Mouse (Mus musculus) adrenal gland, postnatal 10 days (tissue): Measurements from ENCODE around the gene Rcc1. TPM values are rescaled to one million over a fixed set of nuclear protein-coding genes. Genes with fewer than 3 reads are reported as not detected.

Experiments used
- DNase-seq: peaks from one replicate; pipeline ENCODE4 v3.0.0; 2021; ENCODE audit warnings: mixed read lengths
- long read RNA-seq, 2 experiments: library from polyadenylated mRNA; stranded (forward); transcript quantifications; one replicate each; pipeline ENCODE4 v2.0.0; 2021
- total RNA-seq, 2 experiments: library from RNA; stranded (reverse); gene quantifications; 2 replicates each; pipeline ENCODE4 v1.2.3; 2021

Rcc1 gene
- total RNA-seq: 10 to 100 TPM; 19.1 to 24.8 TPM
- long read RNA-seq, experiment 1, transcript Rcc1-202 (10 exons, 2,285 nt): major isoform, 14 of 27 reads
- long read RNA-seq, experiment 1, partial matches to known transcripts: 2 of 27 reads
- long read RNA-seq, experiment 1, other reads (novel, unspliced or antisense): 7 of 27 reads
- long read RNA-seq, experiment 2, transcript Rcc1-202 (10 exons, 2,285 nt): major isoform, 7 of 14 reads
- long read RNA-seq, experiment 2, partial matches to known transcripts: 2 of 14 reads
- long read RNA-seq, experiment 2, other reads (novel, unspliced or antisense): 4 of 14 reads

DNA sequence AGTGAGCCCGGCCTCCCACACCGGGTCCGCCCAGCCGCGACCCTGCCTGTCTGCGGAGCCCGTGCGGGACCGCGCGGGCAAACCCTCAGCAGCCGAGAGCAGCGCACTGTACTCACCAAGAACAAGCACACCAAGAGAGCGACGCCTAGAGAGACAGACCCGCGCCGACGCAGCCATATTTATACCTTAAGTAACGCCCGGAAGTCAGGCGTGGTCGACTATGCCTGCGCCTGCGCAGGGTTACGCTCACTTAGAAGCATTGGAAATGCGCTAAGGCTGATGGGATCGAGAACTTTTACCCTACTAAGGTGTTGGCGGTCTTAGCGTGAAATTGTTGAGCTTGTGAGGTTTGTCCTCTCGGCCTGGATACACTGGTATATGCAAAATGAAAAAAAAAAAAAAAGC lies at the start of gene Rcc1:
Gene Rcc1 (minus strand): TSS at position 125 of the 405 bp plus-strand sequence.
- peak; percentile 94 for DNase-seq

DNA sequence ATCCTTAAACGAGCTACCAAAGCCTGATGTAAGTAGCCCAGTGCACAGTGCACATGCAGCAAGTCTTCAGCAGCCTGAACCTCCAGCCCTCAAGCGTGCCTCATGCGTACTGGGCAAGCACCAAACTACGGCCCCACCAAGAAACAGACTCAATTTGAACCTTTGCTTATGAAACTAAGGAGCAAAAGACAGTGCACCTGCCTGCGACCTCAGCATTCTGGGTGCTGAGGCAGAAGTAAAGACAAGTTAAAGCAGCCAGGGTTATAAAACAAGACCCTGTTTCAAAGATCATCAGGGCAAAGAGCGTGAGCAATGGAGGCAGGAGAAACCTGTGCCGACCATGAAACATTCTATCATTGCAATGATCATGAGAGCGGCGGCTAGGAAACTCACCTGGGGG lies 47.6 kb upstream of the Rcc1 start:
- DNase-seq: no peak

DNA sequence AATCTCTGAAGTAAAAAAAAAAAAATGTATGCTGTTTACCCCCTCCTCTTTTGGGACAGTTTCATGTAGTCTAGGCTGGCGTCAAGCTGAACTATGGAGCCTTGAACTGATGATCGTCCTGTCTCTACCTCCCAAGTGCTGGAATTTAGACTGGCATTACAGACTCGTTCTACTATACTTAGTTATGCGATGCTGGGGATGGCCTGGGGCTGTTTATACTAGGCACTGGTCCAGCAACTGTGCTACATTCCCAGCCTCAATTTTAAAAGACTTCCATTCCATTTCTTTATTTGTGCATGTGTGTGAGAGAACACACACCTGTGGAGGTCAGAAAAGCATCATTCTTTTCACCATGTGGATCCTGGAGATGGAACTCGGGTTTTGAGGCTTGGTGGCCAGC lies 45.5 kb upstream of the Rcc1 start:
- DNase-seq: no peak

DNA sequence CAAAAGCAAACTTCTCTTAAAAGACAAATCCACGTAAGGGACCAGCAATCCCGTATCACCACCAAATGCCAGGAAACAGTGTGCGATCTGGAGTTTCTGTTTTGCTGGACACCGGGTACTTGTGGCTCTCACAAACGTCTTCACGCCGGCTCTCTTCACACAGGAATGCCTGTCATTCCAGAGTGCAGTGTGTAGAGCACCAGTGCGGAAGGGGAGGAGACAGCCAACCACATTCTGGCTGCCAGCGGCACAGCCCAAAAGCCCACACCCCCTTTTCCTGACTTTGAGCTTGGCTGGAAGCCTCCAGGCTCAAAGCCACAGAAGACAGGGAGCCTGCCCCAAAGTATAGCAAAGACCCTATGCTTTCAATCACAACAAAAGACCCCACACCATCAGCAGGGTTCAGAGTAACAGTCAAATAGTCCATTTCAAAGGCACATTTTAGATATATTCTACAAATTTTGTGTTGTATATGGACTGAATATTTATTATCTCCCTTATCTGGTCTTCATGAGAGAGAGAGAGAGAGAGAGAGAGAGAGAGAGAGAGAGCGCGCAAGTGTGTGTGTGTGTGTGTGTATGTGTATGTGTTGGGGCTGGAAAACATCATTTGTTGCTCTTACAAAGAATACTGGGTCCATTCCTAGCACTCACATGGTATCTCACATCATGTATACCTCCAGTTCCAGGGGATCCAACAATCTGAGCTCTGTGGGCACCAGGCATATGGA lies 44.8 kb upstream of the Rcc1 start:
- peak; percentile 86 for DNase-seq

DNA sequence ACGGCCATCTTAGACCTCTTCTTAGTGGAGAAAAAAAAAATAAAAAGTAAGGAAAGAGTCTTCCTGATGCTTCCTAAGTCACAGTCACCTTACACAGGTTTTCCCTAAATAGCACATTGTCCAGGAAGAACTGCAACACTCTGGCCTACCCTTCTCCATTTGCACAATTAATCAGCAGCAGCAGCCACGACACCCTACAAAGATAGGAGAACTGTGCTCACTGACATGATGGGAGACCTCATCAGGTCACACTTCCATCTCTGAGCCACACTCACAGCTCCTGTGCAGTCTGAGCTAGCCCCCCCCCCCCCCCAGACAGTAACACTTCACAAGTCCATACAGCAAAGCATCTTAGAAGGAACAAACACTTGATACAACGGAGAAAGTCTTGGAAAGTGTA lies 43.7 kb upstream of the Rcc1 start:
- DNase-seq: no peak

DNA sequence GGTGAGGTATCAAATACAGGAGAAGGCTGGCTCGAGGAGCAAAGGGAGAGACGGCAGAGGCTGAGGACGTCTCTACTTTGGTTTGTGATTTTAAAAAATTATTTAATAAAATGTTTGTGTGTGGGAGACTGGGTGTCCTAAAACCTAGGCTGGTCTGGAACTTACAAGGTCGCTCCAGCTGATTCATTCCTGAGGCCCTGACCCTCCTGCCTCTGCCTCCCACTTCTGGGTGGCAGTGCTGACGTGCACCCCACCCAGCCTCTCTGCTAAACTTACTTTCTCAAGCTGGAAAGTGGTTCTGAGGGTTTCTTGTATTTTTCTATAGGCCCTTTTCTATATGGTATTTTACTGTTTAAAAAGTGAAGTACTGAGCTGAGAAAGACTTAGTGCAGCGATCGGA lies 42.8 kb upstream of the Rcc1 start:
- DNase-seq: peak; percentile 35

DNA sequence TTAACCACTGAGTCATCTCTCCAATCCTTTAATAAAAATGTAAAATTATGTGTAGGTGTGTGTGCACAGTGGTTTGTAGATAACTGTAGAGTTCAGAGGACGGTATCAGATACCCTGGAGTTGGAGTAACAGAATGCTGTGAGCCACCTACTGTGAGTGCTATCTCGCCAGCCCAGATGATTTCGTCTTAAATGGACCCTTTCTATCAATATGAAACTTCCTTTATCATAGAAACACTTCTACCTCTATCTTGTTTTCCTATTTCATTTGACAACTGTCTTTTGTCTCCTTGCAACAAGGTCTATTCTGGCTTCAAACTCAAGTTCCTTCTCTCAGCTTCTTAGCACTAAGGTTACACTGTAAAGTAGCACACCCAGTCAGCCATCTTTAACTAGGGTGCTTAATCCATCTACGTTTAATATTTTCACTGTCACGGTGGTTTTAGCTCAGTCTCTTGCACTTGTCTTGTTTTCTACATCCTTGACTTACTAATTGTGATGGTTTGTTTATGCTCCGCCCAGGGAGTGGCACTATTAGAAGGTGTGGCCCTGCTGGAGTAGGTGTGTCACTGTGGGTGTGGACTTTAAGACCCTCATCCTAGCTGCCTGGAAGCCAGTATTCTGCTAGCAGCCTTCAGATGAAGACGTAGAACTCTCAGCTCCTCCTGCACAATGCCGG lies 37.8 kb upstream of the Rcc1 start:
- no peak for DNase-seq

DNA sequence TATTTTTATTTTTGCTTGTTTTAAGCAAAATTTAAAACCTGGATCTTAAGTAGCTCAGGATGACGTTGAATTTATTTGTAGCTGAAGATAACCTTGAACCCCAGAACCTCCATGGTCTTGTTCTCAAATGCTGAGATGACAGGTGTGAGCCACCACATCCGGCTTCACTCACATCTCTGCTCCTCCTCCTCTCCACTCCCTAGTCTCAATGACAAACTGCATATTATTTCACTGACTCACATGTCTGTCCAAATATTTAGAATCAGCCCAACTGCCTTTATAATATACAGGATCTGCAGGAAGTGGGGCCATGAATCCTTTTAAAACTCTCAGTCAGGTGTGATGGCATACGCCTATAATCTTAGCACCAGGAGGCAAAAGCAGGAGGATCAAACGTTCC lies 35.9 kb upstream of the Rcc1 start:
- no peak for DNase-seq

DNA sequence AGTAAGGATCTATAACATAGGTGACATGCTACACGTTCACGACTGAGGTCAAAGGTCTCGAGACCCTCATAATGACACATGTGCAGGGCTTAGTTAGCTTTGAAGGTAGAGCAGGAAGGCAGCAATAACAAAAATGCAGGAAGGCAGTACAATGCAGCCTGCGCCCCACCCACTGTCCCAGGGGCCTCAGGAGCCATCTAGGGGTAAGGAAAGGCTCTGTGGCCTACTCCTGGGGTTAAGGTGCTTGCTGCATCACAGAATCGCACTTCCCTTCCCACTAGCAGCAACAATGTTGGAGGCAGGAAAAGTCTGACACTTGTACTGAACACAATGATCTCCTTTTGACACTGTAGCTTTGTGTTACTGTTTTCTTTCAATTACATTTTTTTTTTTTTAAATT lies 34.2 kb upstream of the Rcc1 start:
- DNase-seq: peak; percentile 22

DNA sequence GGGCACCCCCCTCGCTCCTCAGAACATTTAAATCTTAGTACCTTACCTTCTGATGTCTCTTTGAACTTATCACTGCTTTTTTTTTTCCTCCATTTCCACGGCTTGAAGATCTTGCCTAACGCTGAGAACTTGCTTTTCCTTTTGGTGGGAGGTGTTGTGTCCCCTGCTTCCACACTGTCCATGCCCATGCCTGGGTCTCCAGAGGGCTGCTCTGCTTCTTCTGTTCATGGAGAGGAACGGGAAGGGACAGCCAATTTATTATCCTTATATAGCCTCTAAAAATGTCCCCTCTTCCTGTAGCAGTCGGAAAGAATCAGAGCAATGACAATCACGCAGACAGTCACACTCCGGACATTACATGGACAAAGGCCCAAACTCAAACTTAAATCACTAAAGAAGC lies 33.4 kb upstream of the Rcc1 start:
- no peak for DNase-seq

DNA sequence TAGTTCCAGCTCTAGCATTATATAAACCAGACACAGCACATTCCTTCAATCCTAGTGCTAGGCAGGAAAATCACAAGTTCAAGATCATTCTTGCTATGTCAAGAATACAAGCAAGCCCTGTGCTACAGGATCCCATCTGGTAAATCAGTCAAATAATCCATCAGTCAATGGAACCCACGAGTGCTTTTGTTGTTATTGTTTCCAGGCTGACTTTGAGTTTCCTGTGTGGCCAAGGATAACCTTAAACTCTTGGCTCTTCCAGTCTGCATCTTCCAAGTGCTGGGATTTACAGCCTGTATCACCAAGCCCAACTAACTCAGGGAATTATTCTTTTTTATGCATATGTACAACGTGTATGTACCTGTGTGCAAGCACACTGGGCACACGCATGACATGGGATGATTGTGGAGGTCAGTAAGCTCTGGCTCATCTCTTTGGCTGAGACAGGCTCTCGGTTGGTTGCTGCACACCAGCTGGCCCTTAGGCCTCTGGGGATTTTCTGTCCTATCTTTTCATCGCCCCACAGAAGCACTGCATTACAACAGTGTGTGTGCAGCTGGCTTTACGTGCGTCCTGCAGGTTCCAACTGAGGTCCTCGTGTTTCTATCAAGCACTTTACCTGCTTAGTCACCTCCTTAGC lies 32.5 kb upstream of the Rcc1 start:
- DNase-seq: no peak

DNA sequence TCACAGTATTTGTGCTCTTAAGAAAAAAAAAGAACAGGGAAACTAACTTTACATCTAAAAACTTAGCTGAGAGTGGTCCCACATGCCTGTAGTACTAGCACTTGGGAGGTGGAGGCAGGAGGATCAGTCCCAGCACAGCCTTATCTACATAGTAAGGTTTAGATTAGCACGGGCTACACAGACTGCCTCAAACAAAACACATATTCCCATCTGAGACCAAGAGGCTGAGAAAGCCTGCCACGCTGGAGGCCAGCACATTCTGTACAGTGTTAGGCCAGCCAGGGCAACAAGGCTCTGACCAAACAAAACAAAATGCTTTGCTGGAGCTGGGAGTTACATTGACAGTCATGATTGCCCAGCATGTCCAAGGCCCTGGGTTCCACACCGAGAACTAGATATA lies 30.1 kb upstream of the Rcc1 start:
- no peak for DNase-seq

DNA sequence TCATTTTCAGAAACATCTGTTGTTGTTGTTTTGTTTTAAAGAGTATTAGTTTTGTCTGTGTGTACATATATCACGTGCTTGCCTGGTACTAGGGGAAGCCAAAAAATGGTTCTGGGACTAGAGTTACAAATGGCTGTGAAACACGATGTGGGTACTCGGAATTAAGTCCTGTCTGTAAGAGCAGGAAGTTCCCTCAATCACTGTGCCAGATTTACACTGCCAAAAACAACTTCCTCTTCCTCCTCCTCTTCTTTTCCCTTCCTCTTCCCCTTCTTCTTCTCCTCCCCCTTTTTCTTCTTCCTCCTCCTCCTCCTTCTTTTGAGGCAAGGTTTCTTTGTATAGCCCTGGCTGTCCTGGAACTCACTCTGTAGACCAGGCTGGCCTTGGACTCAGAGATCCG lies 28.9 kb upstream of the Rcc1 start:
- DNase-seq: no peak

DNA sequence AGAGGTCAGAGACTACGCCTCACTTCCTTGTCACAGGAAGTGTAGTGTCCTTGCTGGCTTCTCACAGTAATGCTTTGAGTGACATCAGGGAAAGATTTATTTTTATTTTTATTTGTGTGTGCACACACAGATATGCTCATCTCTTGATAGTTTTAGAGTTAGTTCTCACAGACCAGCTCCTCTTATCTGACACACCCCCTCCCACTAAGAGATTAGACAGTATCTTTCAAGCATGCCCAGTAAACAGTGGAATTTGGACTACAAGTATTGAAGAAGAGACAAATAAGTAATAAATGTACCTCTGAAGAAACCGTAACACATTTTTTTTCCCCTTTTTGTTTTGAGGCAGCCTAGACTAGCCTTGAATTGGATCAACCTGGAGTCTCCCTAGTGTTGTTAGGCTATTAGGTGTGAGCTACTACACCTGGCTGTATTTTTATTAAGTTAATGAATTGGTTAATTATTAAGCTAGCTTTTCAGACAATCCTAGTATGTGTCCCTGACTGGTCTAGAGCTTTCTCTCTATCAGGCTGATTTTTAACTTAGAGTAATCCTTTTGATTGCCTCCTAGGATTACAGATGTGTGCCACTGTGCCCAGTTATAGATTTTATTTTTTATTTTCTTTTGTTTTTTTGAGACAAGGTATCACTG lies 27.7 kb upstream of the Rcc1 start:
- DNase-seq: no peak

DNA sequence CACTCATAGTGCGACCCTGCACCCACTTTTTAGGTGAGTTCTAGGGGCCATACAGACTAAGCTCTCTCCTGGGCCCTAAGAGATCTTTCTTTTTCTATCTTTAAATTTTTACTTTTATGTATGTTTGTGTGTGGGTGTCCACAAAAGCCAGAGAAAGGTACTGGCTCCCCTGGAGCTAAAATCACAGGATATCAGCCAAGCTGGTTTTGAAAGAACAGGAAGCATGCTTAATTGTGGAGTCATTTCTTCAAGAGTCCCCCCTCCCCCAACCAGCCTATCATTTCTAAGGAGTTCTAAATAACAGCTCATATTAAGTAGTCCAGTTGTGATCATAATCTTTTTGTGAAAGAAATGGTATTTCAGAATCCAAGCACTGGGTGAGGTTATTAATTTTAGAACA lies 20.4 kb upstream of the Rcc1 start:
- no peak for DNase-seq

DNA sequence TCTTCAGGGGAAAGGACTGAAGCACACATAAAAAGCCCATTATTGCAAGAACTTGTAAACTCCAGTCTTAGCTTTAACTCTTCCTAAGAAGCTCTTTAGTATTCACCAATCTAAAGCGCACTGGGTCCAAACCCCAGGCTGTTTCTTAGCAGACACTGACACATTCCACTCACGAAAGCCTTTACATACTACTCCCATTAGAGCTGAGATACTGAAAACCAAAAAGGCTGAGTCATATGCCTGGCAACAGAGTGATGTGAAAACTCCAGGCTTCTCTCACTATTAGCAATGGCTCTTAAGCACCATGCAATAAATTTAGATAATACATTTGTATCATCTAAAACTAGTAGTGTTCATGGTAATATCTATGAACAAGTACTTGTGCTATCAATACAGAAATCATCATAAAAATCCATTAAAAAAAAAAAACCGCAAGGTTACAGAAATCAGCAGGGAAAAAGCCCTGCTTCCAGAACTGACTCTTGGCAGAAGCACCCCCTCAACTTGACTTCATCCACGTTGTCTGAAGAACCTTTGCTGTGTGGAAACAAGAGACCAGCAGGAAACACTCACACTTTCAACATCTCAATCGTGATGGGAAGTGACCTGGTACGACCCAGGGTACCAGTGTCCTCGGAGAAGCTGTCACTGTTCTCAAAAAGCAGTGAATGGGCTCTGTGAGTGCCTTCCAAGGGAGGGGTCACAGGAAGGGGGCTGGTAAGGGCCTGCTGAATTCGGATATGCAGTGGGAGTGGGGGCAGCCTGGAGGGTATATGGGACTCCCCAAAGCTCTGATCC lies 16.7 kb upstream of the Rcc1 start:
- no peak for DNase-seq

DNA sequence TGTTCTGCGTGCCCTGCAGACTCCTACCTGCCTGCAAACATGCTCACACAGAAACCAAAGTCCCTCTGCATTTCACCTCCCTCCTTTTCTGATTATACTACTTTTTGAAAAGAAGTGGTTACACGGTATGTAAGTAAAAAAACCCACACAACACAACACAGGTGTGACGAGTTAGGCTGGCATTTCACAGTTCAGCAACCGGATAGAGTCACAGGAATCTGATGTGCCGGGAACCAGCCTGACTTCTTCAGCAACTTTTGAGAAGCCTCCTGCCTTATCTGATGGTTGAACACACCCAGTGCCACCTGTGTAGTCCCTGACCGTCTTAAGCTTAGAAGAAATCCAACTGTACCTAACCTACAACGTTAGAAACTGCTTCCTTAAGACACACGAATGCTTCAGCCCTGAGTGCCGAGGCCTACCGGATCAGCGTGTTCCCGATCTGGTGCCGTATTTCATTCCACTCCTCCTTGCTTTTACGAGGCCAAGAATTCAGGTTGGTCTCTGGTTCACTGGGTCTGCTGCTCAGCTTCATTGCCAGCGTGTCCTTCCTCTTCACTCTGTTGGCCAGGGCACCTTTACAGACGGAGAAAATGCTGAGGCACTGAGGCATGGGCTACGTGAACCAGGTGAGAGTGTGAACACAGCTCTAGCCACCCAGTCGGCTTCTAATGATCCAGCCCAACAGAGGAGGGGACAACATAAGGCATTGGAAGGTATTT lies 14.2 kb upstream of the Rcc1 start:
- no peak for DNase-seq

DNA sequence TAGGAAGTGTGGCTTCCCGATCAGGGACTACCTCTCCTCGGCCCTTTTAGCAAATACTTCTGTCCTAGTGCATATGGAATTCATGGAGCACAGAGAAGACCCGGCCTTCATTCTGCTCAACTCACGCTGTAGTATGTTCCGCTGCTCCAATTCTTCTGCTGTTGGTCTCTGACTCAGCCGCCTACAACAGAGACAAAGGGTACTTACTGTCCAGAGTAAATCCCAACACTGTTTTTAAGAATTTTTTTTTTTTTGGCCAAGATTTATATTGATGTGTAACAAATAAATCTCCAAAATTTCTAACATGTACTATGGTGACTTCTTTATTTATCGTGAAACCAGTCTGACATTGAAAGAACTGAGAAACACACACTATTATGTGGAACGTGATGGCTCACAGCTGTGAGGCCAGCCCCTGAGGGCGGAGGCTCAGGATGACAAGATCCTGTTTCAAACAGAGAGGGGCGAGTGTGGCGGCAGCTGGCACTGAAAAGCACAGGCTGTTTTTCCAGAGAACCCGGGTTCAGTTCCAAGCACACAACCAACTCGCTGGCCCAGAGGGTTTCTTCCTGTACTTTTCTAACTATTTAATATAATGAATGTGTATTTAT lies 12.2 kb upstream of the Rcc1 start:
- no peak for DNase-seq

DNA sequence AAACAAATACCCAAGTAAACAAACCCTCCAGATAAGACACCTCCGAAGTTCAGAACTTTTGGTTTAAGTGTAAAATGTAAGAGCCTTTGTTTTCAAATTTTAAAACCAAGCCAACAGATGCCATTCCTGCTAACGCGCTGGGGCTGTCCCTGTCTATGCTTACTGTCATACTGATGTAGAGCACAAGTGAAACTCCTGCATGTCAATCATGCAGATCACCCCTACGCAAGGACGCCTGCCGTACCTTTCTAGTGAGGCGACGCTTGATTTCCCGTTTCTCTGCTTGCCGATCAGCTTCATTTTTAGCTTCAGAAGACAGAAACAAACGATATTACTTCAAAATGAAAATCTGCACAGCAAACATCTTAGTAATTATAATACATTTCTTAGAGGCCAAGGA lies 10.1 kb upstream of the Rcc1 start:
- no peak for DNase-seq

DNA sequence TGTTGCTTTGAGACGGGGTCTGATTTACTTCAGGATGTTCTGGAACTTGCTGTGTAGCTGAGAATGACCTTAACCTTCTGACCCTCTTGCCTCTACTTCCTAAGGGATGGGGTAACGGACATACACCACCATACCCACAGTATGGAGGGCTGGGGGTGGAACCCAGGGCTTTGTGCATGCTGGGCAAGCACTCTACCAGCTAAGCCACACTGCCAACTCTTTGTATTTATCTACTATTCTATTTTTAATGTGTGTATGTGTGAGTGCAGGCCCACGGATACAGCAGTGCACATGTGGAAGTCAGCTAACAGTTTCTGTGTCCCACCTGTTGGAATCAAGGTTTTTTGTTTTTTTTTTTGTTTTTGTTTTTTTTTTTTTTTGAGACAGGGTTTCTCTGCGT lies 6.1 kb upstream of the Rcc1 start:
- no peak for DNase-seq

DNA sequence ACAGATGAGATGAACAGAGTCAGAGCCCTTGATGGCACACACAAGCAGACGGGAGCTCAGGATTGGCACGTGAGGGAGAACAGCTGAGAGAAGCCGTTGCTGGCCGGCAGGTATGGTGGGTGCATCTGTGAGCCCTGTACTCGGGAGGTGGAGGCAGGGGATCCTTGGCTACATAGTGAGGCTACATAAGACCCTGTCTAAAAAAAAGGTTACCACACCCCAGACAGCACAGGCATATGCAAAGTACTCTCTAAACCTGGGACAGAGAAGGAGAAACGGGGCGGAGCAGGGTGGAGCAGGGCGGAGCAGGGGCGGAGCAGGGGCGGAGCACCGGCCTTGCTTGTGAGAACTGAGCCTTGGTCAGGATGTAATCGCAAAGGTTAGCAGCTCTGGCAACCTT lies 2.8 kb upstream of the Rcc1 start:
- peak; percentile 81 for DNase-seq
